Comparison of ENCODE assay signal across 9 mouse cellular contexts in genomic region chr15:25446155-25446487, GRCm38 (mm10). TPM values are rescaled to one million over a fixed set of nuclear protein-coding genes. Genes with fewer than 3 reads are reported as not detected.
DNase-seq lines count a peak whose midpoint lies in the region; ATAC-seq and TF ChIP-seq lines count a peak whose summit lies in the region.
"Had no signal": no experiment of that assay in that cellular context is flagged by ENCODE, and none has a peak within 500 bp of the region (broad histone marks: within the 10 kb centered on the region; RNA-seq: fewer than 3 reads in every experiment).

No protein-coding gene starts in this region.

- no peak for TF ChIP-seq POLR2A in brain, embryonic 14.5 days (IDR thresholded peaks at IDR 0.05; ENCODE audit: borderline replicate concordance, extremely low read depth, insufficient read depth, insufficient read length, poor library complexity, severe bottlenecking)

- peak overlapping the region; percentile 30 for H3K4me3 ChIP-seq in heart, embryonic 13.5 days
- H3K4me3 ChIP-seq in hindbrain, embryonic 10.5 days: peak overlapping the region; percentile 14
- H3K4me3 ChIP-seq in liver, postnatal 0 days (ENCODE audit: low read depth, low read length): no peak overlapping the region

- peaks cover 44% of the 10 kb centered on the region for H3K27me3 ChIP-seq in heart, embryonic 13.5 days (replicated peaks)
- H3K27me3 ChIP-seq in hindbrain, embryonic 10.5 days (ENCODE audit: insufficient read depth, poor library complexity, severe bottlenecking): peaks cover 20% of the 10 kb centered on the region; the same call in 1 of the 2 replicates
- H3K27me3 ChIP-seq in liver, postnatal 0 days (ENCODE audit: insufficient read depth, low read length): no peaks in the 10 kb centered on the region

- DNase-seq in heart, adult 11 months: no peak
- peak; percentile 50 for DNase-seq in brain, embryonic 14.5 days (ENCODE audit: low read depth)
- no peak for DNase-seq in hindbrain, embryonic 10.5 days (ENCODE audit: low spot score)
- DNase-seq in liver, postnatal 0 days: no peak
- no peak for DNase-seq in layer of hippocampus, postnatal 14 days (ENCODE audit: low spot score in 2 of 2)
- no peak for DNase-seq in urinary bladder, postnatal 25 days (ENCODE audit: low spot score)
- no peak for DNase-seq in kidney, adult 9 months

- WGBS in heart, embryonic 13.5 days: 40% methylated on average over 8 of the region's 8 CpGs
- 44% methylated on average over 8 of the region's 8 CpGs for WGBS in hindbrain, embryonic 10.5 days
- 52% methylated on average over 8 of the region's 8 CpGs for WGBS in liver, postnatal 0 days (ENCODE audit: insufficient replicate concordance)

- H3K27ac ChIP-seq in heart, embryonic 13.5 days (replicated peaks): no peak overlapping the region
- H3K27ac ChIP-seq in hindbrain, embryonic 10.5 days: 0 out of 2 replicates have a peak overlapping the region, but pooled peaks have one; percentile 30
- H3K27ac ChIP-seq in liver, postnatal 0 days (ENCODE audit: low read depth): no peak overlapping the region

- H3K4me1 ChIP-seq in heart, embryonic 13.5 days: peaks cover 15% of the 10 kb centered on the region
- peaks cover 32% of the 10 kb centered on the region for H3K4me1 ChIP-seq in hindbrain, embryonic 10.5 days (replicated peaks)
- H3K4me1 ChIP-seq in liver, postnatal 0 days (ENCODE audit: insufficient read depth): no peaks in the 10 kb centered on the region

- H3K4me2 ChIP-seq in heart, embryonic 13.5 days: peak overlapping the region; percentile 58
- peak overlapping the region; percentile 26; the same call in 1 of the 2 replicates for H3K4me2 ChIP-seq in liver, postnatal 0 days (ENCODE audit: low read depth, low read length)

- no peak for ATAC-seq in heart, embryonic 13.5 days (ENCODE audit: extremely low read depth, insufficient number of reproducible peaks, low FRiP score, low TSS enrichment)
- ATAC-seq in liver, postnatal 0 days: no peak
- ATAC-seq: activated CD4-positive, CD25-positive, alpha-beta regulatory T cell, adult 4 months had no signal

- peak overlapping the region; percentile 56; the same call in 1 of the 2 replicates for H3K9ac ChIP-seq in heart, embryonic 13.5 days
- H3K9ac ChIP-seq in liver, postnatal 0 days (replicated peaks): 0 out of 2 replicates have a peak overlapping the region, but pooled peaks have one; percentile 7

- no peak for TF ChIP-seq CTCF in brain, embryonic 14.5 days (IDR thresholded peaks at IDR 0.05; ENCODE audit: borderline replicate concordance, extremely low read depth, insufficient read depth, insufficient read length)
- no peak for TF ChIP-seq CTCF in liver, postnatal 0 days (IDR thresholded peaks at IDR 0.05; ENCODE audit: low read depth)

- H3K9me3 ChIP-seq in heart, embryonic 13.5 days: no peaks in the 10 kb centered on the region
- H3K9me3 ChIP-seq in hindbrain, embryonic 10.5 days: no peaks in the 10 kb centered on the region
- no peaks in the 10 kb centered on the region for H3K9me3 ChIP-seq in liver, postnatal 0 days (ENCODE audit: low read length)

- H3K36me3 ChIP-seq in heart, embryonic 13.5 days: no peaks in the 10 kb centered on the region
- no peaks in the 10 kb centered on the region for H3K36me3 ChIP-seq in hindbrain, embryonic 10.5 days
- H3K36me3 ChIP-seq in liver, postnatal 0 days (replicated peaks; ENCODE audit: insufficient read depth, low read length): no peaks in the 10 kb centered on the region

- no peak for TF ChIP-seq EP300 in liver, postnatal 0 days (IDR thresholded peaks at IDR 0.05; ENCODE audit: low read depth)

RNA-seq across cellular contexts. Expression of gene Basp1, which starts 32.6 kb away (rescaled TPM):
- polyA plus RNA-seq in heart, embryonic 13.5 days (2015; fragmentation: Nextera tagmentation; extraction: Ambion mirVana): 6.2 and 7.2 TPM in 2 replicates
- polyA plus RNA-seq in brain, embryonic 14.5 days (2012; rRNA removed): 631 and 795 TPM in 2 replicates
- 48.6 and 77.4 TPM in 2 replicates for polyA plus RNA-seq in hindbrain, embryonic 10.5 days (2016; fragmentation: Nextera tagmentation; extraction: Ambion mirVana)
- polyA plus RNA-seq in liver, postnatal 0 days (2015; fragmentation: Nextera tagmentation; extraction: Ambion mirVana): 1.9 and 2.2 TPM in 2 replicates
- 1,000 to 10,000 TPM in 1 of 2 experiments, 100 to 1,000 TPM in 1; 941 to 1,006 TPM for total RNA-seq in layer of hippocampus, postnatal 14 days (2021)
- polyA plus RNA-seq: activated CD4-positive, CD25-positive, alpha-beta regulatory T cell, adult 4 months had no signal
